Mouse (Mus musculus): ENCODE data around the gene Gkap1.

DNA sequence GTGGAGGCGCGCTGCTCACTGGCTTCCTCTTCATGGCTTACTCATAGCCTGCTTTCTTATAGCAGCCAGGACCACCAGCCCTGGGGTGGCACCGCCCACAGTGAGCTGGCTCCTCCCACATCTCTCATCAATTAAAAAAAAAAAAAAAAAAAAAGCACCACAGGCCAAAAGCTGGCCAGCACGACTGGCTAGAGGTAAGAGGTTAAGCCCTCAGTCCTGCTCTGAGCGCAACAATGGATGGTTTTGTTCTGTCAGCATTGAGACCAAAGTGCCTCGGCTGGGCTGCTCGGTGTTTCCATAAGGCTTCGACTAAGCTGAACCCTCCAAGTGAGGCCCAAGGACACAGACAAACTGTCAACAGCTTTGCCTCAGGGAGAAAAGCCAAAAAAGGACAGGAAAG is 49.8 kb downstream of the Gkap1 start:
- TF ChIP-seq CTCF (IDR thresholded peaks at IDR 0.05 in 2 of 3, conservative IDR thresholded peaks at IDR 0.05 in 1 of 3; ENCODE audit: control insufficient read depth in 1 of 3, insufficient read depth in 1 of 3, low read depth in 2 of 3, low read length in 3 of 3, poor library complexity in 1 of 3, severe bottlenecking in 1 of 3) = no peak
- TF ChIP-seq RCOR1 (IDR thresholded peaks at IDR 0.05; ENCODE audit: low read depth, low read length) = no peak
- no peak for TF ChIP-seq TAL1 (IDR thresholded peaks at IDR 0.05; ENCODE audit: low read length)
